Mouse (Mus musculus) megakaryocyte, embryonic 14.5 days (primary cell): ENCODE data around the gene Il1r2.

ENCODE experiments used
- FLI1 ChIP-seq: IDR thresholded peaks from 2 replicates; pipeline ENCODE4 v1.6.1; 2012; ENCODE audit warnings: low read length, inconsistent platforms, mixed read lengths
- GATA1 ChIP-seq: IDR thresholded peaks from 3 replicates; pipeline ENCODE4 v1.6.1; 2012; ENCODE audit warnings: mixed read lengths, low read length, inconsistent platforms, borderline replicate concordance

DNA sequence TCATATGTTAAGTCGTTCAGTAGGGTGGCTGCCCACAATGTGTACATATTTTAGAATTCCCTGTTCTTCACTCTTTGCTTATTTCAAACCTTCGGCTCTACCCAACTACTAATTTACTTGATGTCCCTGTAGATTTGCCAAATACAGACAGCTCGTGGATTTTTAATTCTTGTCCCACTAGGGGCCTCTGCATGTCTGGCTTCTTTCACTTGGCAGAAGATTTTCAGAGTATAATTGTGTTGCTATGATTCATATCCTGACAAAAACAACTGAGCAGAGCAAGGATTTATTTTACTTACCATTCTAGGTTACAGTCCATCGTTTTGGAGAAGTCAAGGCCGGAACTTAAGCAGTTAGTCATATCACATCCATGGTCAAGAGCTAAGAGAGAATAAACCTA lies 20.8 kb upstream of the Il1r2 start:
- TF ChIP-seq FLI1, result no peak
- no peak for TF ChIP-seq GATA1
